In genomic region chr10:45019418-45019817, GRCm38 (mm10) we compare ENCODE assay signal across 18 mouse cellular contexts. TPM values are rescaled to one million over a fixed set of nuclear protein-coding genes. Genes with fewer than 3 reads are reported as not detected.
DNase-seq lines count a peak whose midpoint lies in the region; ATAC-seq and TF ChIP-seq lines count a peak whose summit lies in the region.
"Had no signal": no experiment of that assay in that cellular context is flagged by ENCODE, and none has a peak within 500 bp of the region (broad histone marks: within the 10 kb centered on the region; RNA-seq: fewer than 3 reads in every experiment).

No protein-coding gene starts in this region.

- no peak overlapping the region for H3K27ac ChIP-seq in liver, adult 2 months (replicated peaks; ENCODE audit: insufficient read depth, low read depth, low read length)
- H3K27ac ChIP-seq in liver, embryonic 11.5 days (ENCODE audit: low read depth, low read length): no peak overlapping the region
- peak overlapping the region; percentile 47 for H3K27ac ChIP-seq in bone marrow macrophage, adult 2 months (ENCODE audit: insufficient read depth, low read depth, low read length)
- H3K27ac ChIP-seq in kidney, embryonic 16.5 days (ENCODE audit: low read length): no peak overlapping the region
- H3K27ac ChIP-seq: forebrain, embryonic 13.5 days; heart, adult 2 months; hindbrain, embryonic 15.5 days; limb, embryonic 15.5 days; lung, embryonic 15.5 days; midbrain, embryonic 10.5 days had no signal

- H3ac ChIP-seq in C2C12 (ENCODE audit: control insufficient read depth, insufficient read length, low read depth): no peak overlapping the region

- H3K9ac ChIP-seq in liver, adult 2 months (ENCODE audit: low read depth, low read length): no peak overlapping the region
- no peak overlapping the region for H3K9ac ChIP-seq in liver, embryonic 11.5 days (ENCODE audit: low read depth, low read length)
- H3K9ac ChIP-seq in kidney, embryonic 16.5 days (replicated peaks; ENCODE audit: low read length): no peak overlapping the region
- H3K9ac ChIP-seq: forebrain, embryonic 13.5 days; hindbrain, embryonic 15.5 days; limb, embryonic 15.5 days; lung, embryonic 15.5 days had no signal

- H3K4me1 ChIP-seq in liver, adult 2 months (ENCODE audit: control insufficient read depth, insufficient read depth, low read length): peaks cover 2% of the 10 kb centered on the region; the same call in 1 of the 2 replicates
- H3K4me1 ChIP-seq in liver, embryonic 11.5 days (replicated peaks; ENCODE audit: control insufficient read depth, insufficient read depth, low read length): no peaks in the 10 kb centered on the region
- H3K4me1 ChIP-seq in bone marrow macrophage, adult 2 months (ENCODE audit: control insufficient read depth, insufficient read depth, low read length): peaks cover 18% of the 10 kb centered on the region
- H3K4me1 ChIP-seq in kidney, embryonic 16.5 days (ENCODE audit: insufficient read depth, low read length): no peaks in the 10 kb centered on the region
- H3K4me1 ChIP-seq: forebrain, embryonic 13.5 days; hindbrain, embryonic 15.5 days; limb, embryonic 15.5 days; lung, embryonic 15.5 days had no signal

- WGBS in liver, adult 2 months: 51% methylated on average over 7 of the region's 7 CpGs
- WGBS in liver, embryonic 11.5 days: 58% methylated on average over 7 of the region's 7 CpGs
- 33% methylated on average over 7 of the region's 7 CpGs for WGBS in kidney, embryonic 16.5 days

- H3K4me3 ChIP-seq in liver, adult 2 months (ENCODE audit: insufficient read depth, low read depth, low read length): no peak overlapping the region
- no peak overlapping the region for H3K4me3 ChIP-seq in liver, embryonic 11.5 days (ENCODE audit: low read depth, low read length)
- H3K4me3 ChIP-seq in C2C12 (ENCODE audit: insufficient read depth, poor library complexity, severe bottlenecking): no peak overlapping the region
- H3K4me3 ChIP-seq in bone marrow macrophage, adult 2 months (ENCODE audit: insufficient read depth, low read length): no peak overlapping the region
- H3K4me3 ChIP-seq in kidney, embryonic 16.5 days (ENCODE audit: low read length): no peak overlapping the region
- H3K4me3 ChIP-seq: forebrain, embryonic 13.5 days; heart, adult 2 months; hindbrain, embryonic 15.5 days; limb, embryonic 15.5 days; lung, embryonic 15.5 days; midbrain, embryonic 10.5 days had no signal

- no peak overlapping the region for H3K4me2 ChIP-seq in liver, embryonic 11.5 days
- H3K4me2 ChIP-seq in kidney, embryonic 16.5 days (replicated peaks; ENCODE audit: low read depth, low read length): no peak overlapping the region
- H3K4me2 ChIP-seq: forebrain, embryonic 13.5 days; hindbrain, embryonic 15.5 days; limb, embryonic 15.5 days; lung, embryonic 15.5 days had no signal

- no peaks in the 10 kb centered on the region for H3K36me3 ChIP-seq in liver, adult 2 months (ENCODE audit: control insufficient read depth, insufficient read depth, low read length)
- H3K36me3 ChIP-seq in liver, embryonic 11.5 days (ENCODE audit: control insufficient read depth, insufficient read depth, low read length): no peaks in the 10 kb centered on the region
- H3K36me3 ChIP-seq in C2C12 (ENCODE audit: control insufficient read depth, insufficient read depth): no peaks in the 10 kb centered on the region
- no peaks in the 10 kb centered on the region for H3K36me3 ChIP-seq in kidney, embryonic 16.5 days (ENCODE audit: insufficient read depth, low read length)
- H3K36me3 ChIP-seq: hindbrain, embryonic 15.5 days; limb, embryonic 15.5 days; lung, embryonic 15.5 days; midbrain, embryonic 10.5 days had no signal

- no peak for ATAC-seq in liver, embryonic 11.5 days (replicated peaks; ENCODE audit: low FRiP score)
- ATAC-seq in monocyte, adult 5-6 weeks (replicated peaks; ENCODE audit: insufficient number of reproducible peaks, low FRiP score, low TSS enrichment, poor library complexity, severe bottlenecking): peak; percentile 66
- no peak for ATAC-seq in kidney, embryonic 16.5 days (ENCODE audit: low FRiP score, low TSS enrichment)
- ATAC-seq: forebrain, embryonic 13.5 days had no signal

- H3K9me3 ChIP-seq in liver, embryonic 11.5 days (ENCODE audit: control insufficient read depth, low read length): no peaks in the 10 kb centered on the region
- 0 out of 2 replicates have a peak, but pooled peaks cover 4% of the 10 kb centered on the region for H3K9me3 ChIP-seq in kidney, embryonic 16.5 days (ENCODE audit: low read length)
- H3K9me3 ChIP-seq: hindbrain, embryonic 15.5 days; limb, embryonic 15.5 days; lung, embryonic 15.5 days; midbrain, embryonic 10.5 days had no signal

- H3K79me2 ChIP-seq in liver, adult 2 months (ENCODE audit: control insufficient read depth, insufficient read depth, low read length): no peaks in the 10 kb centered on the region
- H3K79me2 ChIP-seq in C2C12 (ENCODE audit: control insufficient read depth, insufficient read depth): no peaks in the 10 kb centered on the region

- no peak for TF ChIP-seq POLR2A in liver, adult 2 months (IDR thresholded peaks at IDR 0.05; ENCODE audit: extremely low read depth, insufficient read depth, low read length)
- TF ChIP-seq POLR2A in bone marrow macrophage, adult 2 months (IDR thresholded peaks at IDR 0.05; ENCODE audit: borderline replicate concordance, low read depth, low read length): no peak

- H3K27me3 ChIP-seq in liver, adult 2 months (ENCODE audit: control insufficient read depth, insufficient read depth, low read length): no peaks in the 10 kb centered on the region
- H3K27me3 ChIP-seq in liver, embryonic 11.5 days (replicated peaks; ENCODE audit: control insufficient read depth, insufficient read depth, low read length): no peaks in the 10 kb centered on the region
- no peaks in the 10 kb centered on the region for H3K27me3 ChIP-seq in C2C12 (ENCODE audit: control insufficient read depth, insufficient read depth, insufficient read length)
- no peaks in the 10 kb centered on the region for H3K27me3 ChIP-seq in kidney, embryonic 16.5 days (ENCODE audit: insufficient read depth, low read length)
- H3K27me3 ChIP-seq: hindbrain, embryonic 15.5 days; limb, embryonic 15.5 days; lung, embryonic 15.5 days had no signal

- TF ChIP-seq CTCF in liver, adult 2 months (IDR thresholded peaks at IDR 0.05; ENCODE audit: low read depth, low read length): no peak
- no peak for TF ChIP-seq CTCF in C2C12 (IDR thresholded peaks at IDR 0.05; ENCODE audit: control insufficient read depth, insufficient read depth, insufficient read length)
- no peak for TF ChIP-seq CTCF in bone marrow macrophage, adult 2 months (IDR thresholded peaks at IDR 0.05; ENCODE audit: low read depth, low read length)

- DNase-seq in liver, adult 2 months (ENCODE audit: extremely low read depth, low read depth, low spot score): peak; percentile 28
- DNase-seq in liver, embryonic 11.5 days (ENCODE audit: low spot score): no peak
- DNase-seq in gastrocnemius, postnatal 25 days: no peak
- no peak for DNase-seq in gastrocnemius, postnatal 4 days (ENCODE audit: low spot score in 2 of 2)
- DNase-seq: adrenal gland, adult 2 months; cerebellum, adult 2 months; heart, postnatal 10 days; kidney, postnatal 36 days had no signal

- no peaks in the 10 kb centered on the region for H3K79me3 ChIP-seq in C2C12 (ENCODE audit: low read depth)

TF ChIP-seq in C2C12, 6 proteins besides CTCF, POLR2A, EP300 and RAD21:
- TF ChIP-seq MAX (IDR thresholded peaks at IDR 0.05): no peak
- TF ChIP-seq MYOD1 (IDR thresholded peaks at IDR 0.05; ENCODE audit: control insufficient read depth, insufficient read length, low read depth): peak; percentile 57

RNA-seq across cellular contexts. Expression of gene Prep, which starts 47.6 kb away (rescaled TPM):
- 6.2 and 6.4 TPM in 2 replicates for total RNA-seq in liver, adult 2 months (2014; rRNA removed)
- 5.7 and 6.1 TPM in 2 replicates for polyA plus RNA-seq in liver, adult 2 months (2012; rRNA removed)
- 22.1 and 27.7 TPM in 2 replicates for polyA plus RNA-seq in liver, embryonic 11.5 days (2014; fragmentation: Nextera tagmentation; extraction: Ambion mirVana)
- polyA plus RNA-seq in C2C12 (2012; fragmentation: generic; extraction: Trizol): 49.2 TPM
- polyA plus RNA-seq in bone marrow macrophage, adult 2 months (2012; ENCODE audit: insufficient read depth, insufficient read length, missing spikeins): 5.5 and 6.2 TPM in 2 replicates
- 6.9 to 8.3 TPM (median 8.2 TPM) in 3 replicates for total RNA-seq in monocyte, adult 5-6 weeks (2017)
- 26.6 and 26.7 TPM in 2 replicates for polyA plus RNA-seq in kidney, embryonic 16.5 days (2015; fragmentation: Nextera tagmentation; extraction: Ambion mirVana)
- total RNA-seq in gastrocnemius, postnatal 25 days (2021): 1 to 10 TPM; 7.0 to 7.3 TPM
- total RNA-seq in gastrocnemius, postnatal 4 days (2021): 10 to 100 TPM; 14.7 to 15.0 TPM
